Mouse (Mus musculus) thymus, postnatal 25 days (tissue): ENCODE results near the gene Fam208b.
"Not testable (repeated sequence)": the region's sequence is repeated elsewhere in the genome, so short reads cannot be mapped to it uniquely, and the experiment has no call there.

Experiments
- DNase-seq: peaks from one replicate; pipeline ENCODE4 v3.0.0; 2022

Fam208b gene

DNA sequence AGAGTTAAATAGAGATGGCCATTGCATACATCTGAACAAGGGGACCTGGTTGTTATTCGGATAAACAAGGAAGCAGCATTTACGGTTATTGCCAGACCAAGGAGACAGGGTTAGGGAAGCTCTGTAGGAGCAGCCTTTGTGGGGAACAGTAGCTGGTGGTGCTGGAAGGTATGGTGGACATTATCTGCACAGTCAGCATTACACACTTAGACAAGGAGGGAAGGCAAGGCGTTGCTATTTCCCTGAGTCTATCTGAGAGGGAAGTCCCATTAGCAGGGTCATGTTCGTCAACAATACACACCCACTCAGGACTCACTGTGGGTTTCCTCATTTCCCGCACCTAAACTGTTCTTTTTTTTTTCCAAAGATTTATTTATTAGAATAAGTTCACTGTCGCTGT is 63.1 kb downstream of the Fam208b start:
- no peak for DNase-seq

DNA sequence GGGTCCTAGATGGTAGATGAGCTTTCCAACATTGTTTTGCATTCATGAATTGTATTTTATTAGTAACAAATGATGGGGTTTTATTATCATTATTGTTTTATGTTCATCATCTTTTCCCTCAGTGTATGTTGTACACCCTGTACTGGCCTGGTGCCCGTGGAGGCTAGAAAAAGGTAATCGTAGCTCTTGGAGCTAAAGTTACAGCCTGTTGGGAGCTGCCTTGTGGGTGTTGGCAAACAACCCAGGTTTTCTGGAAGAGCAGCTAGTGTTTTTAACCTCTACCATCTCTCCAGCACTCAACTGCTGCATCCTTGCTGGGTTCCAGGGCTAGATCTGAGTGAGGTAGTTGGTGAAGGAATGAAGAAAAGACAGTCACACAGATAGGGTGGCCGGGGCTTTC is 63.5 kb downstream of the Fam208b start:
- no peak for DNase-seq

DNA sequence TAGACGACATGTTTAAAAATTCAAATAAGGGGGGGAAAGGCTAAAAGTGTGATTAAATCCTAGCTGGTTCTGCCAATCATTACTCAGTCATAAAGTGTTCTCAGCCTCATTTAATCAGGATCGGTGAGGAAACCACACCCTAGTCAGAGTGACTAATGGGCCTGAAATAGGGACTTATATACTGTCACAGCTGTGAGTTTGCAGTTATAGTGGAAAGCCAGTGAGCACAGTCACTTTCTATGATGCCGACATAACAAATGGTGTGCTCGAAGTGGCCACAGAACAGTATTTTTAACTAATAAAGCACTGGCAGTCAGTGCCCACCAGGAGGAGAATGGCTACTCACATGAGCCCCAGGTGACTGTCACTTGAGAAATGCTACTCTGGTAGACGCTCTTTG is 66.0 kb downstream of the Fam208b start:
- no peak for DNase-seq

DNA sequence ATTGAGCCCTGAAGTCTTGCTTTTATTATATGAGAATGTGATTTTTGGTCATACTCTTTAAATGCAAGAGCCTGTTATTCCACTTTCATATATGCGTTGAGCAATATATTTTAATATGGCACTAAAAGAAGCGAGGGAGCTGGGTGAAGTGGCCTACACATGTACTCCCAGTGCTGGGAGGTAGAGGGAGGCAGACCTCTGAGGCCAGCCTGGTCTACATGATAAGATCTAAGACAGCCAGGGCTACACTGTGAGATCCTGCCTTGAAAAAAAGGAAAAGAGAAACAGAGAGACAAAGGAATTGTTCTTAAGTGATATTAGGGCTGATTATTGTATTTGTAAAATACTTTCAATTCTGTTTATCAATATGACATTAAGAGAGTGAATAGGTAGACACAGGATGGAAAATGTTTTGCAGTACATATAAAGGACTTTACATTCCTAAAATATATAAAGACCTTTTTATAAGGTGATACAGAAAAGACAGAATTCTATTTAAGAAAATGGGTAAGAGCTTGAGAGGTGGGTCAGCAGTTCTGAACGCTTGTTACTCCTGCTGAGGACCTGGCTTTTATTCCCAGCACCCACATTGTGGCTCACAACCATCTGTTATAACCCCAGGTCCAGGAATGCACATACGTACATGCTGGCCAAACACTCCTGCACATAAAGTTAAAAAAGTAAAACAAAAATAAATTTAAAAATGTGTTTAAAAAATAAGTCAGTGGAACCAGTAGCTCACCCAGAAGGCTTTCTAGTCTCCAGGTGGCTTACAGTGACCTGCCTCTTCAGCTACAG is 66.6 kb downstream of the Fam208b start:
- no peak for DNase-seq

DNA sequence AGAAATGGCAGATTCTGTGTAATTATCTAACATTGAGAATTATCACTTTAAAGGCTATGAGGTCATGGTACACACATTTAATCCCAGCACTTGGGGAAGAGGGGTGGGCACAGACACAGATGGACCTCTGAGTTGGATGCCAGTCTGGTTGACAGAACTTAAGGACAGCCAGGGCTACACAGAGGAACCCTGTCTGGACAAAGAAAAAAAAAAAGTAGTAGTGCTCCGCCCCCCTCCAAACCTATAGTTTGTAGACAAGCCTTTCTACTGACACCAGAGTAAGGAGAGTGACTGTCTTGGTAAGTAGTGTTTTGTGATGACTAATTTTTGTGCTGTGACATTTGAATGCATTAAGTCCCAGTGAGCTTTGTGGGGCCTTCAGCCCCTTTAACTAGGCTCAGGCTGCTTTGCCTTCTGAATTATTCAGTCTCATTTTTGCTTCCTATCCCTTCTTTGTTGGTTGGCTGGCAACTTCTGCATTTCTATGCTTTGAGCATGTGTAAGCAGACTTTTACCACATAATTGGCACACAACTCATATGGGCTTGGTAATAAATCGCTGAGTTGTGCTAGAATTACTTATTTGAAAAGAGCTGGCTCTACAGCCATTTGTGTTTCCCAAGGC is 69.6 kb downstream of the Fam208b start:
- no peak for DNase-seq

DNA sequence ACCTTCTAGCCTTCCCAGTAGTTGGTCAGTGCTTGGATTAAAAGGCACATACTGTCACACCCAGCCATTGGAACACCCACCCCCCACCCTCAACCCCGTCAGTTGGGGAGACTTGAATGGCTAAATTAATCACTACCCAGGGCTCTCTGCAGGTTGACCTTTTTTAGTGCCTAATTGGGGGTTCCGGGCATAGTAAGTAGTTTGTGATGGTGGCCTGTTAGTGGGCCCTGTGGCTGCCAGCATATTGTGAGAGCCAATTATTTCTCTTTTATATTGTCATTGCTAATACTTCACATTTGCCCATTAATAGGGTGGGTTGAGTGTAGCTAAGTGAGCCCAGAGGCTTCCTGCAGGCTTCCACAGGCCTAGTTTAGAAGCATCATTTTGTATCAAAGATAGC is 70.7 kb downstream of the Fam208b start:
- DNase-seq: no peak

DNA sequence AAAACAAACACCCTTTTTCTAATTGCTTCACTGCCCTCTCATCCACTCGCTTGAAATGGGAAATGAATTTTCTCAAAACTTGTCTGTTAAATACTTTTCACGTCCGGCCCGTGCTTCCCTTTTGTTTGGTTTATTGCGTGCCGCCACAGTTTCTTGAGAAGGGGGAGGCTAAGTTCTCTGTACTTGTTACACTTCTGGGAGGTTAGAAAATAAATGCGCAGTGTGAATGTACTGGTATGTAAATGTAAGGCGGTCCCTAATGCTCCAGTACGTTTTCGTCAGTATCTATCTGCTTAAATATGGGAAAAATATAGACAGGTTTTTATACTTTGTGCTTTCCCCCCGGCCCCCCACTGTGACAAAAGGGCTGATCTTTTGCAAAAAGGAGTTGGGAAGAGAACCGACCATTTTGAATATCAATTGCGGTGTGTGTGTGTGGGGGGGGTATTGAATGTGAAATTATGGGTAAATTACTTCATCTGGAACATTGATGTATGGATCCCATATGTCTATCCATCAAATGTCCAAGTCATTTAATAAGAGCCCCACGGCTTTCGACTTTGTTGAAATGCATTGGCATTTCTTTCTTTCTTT is 71.8 kb downstream of the Fam208b start:
- DNase-seq: peak; percentile 28

DNA sequence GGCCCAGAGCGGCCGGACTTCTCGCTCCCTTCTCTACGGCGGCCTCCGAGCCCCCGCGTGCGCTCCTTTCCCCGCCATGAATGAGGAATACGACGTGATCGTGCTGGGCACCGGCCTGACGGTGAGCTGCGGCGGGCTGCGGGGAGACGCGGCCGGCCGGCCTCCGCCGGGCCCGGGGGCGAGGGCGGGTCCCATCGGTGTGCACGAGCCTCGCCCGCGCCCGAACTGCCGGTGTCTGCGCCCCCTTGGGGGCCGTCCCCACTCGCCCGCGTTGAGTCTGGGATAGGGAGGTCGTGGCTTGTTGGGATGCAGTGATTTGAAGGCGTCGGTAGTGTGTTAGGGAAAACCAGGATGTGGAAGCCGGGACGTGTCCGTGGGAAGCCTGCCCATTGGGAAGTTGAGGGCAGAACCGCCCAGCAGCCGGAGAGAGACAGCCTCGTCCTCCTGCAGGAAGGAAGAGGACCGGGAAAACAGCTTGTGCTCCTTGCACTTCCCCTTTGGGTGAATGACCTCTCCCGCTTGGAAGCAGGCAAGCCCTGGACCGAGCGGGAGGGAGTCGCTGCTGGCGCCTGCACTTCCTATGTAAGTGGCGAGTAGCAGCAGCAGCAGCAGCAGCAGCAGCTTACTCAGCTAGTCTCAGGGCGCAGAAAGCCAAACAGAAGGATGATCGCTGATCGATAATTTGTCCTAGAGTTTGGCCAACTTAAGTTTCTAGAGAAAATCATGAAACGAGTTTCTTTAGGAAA is 72.5 kb downstream of the Fam208b start:
- peak; percentile 45 for DNase-seq

DNA sequence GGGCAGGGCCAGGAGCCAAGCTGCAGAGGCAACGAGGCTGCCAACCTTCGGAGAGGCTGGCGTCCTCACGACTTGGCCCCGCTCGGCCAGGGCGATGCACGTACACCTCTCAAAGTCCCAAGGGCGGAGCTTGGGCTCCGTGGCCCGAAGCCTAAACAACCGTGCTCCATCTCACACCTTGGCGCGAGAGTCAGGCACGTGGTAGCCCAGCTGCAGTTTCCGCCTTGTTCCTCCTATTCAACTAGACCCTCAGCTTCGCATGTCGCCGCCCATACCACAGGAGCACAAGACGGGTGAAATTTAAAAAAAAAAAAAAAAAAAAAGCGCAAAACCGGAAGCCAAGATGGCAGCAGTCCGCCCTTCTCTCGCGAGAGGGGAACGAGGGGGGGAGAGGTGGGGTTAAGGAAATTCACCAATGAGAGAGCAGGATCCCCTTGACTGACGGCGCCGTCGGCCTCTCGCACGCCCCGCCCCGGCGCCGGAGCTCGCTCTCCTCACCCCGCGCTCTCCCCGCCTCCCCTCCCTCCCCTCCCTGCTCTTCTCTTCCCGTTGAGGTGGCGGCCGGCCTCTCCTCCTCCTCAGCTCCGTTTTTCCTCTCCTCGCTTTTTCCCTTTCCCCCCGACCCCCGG is 73.2 kb downstream of the Fam208b start, which contains the start of gene Gdi2:
Gene Gdi2 (plus strand): TSS at position 470 of the 629 bp plus-strand sequence.
- DNase-seq: peak; percentile 96

DNA sequence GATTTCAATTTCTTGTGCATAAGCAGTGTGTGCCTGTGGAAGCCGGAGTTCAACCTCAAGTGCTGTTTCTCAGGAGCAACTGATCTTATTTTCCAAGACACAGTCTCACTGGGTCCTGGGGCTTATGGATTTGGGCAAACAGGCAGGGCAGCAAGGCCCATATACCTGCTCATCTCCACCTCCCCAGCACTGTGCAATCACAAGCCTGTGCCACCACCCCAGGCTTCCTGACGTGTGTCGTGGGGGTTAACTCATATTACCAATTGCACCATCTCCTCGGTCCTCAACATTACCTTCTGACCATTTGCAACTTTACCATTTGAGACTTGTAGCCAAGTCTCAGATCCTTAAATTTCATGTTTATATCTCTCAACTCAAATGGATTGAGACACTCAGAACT is 76.8 kb downstream of the Fam208b start:
- no peak for DNase-seq

DNA sequence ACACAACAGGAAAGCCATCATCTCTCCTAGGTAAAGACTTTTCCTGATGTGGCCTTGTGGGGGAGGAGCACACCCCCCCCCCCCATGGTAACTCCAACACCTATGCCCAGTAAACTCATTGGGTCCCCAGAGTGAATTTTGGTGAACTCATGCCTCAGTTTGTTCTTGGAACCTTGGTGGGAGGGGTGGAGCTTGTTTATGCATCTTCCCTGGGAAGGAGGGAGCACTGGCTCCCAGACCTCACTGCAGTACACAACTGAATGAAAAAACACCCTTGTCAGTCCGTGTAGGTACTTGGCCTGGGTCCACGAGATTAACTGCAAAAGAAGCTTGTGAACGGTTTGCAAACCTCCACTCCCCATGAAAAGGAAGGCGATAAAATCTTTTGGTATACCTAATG is 78.5 kb downstream of the Fam208b start:
- DNase-seq: no peak

DNA sequence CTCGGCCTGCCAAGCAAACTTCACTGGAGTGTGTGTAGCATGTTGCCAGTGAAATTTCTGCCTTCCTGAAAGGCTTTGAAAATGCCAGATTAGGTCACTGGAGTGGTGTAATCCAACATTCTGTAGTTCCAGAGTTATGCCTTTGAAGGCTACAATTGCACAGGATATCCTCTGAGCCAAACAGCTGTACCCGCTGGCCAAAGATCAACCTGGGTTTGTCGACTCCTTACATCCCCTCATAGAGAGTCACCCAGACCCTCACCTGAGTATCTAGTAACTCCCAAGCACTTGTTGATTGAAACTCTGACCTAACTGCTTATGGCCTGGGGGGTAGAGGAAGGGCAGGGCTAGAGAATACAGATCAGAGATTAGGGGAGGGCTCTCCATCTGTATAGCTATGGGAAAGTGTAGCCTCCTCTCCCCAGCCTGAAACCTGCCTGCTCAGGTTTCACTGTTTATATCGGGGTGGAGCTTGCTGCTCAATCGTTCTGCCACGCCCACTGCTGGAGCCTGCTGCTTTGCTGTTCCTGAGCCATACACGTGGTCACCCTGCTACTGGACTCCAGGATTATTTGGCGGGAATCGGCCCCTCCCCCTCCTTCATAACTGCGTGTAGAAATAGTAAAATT is 79.1 kb downstream of the Fam208b start:
- DNase-seq: no peak

DNA sequence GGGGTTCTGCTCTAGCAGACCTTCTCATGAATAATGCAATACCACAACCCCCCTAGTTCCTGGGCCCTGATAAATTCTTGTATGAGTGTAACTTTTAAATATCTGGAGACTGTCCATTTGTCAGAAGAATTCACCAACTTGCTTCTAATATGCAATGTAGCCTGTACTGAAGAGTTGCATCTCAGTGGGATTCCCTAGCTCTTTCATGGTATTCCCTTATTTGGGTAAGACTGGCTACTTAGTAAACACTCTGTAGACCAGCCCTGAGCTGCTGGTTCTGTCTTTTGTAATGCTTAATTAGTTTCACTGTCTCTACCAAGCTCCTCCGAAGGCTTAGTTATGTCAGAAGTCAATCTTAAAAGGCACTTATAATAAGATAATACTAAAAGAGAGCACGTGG is 79.7 kb downstream of the Fam208b start:
- not testable (repeated sequence) for DNase-seq

DNA sequence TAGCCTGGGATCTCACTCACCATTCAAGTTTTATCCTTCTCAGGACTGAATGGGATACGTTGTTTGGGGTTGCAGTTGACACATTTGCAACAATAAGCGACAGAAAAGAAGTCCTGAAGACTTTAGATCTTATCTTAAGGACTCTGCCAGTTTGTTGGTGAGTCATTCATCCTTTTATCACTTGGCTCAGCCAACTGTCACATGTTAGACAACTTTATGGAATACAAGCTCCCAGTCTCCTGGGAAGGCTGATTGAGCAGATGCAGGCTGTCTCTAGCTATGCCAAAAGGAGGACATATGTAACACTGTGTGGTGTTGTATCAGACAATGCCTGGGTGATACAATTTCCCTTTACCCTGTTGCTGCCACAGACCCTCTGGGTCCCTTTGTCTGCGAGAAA is 80.5 kb downstream of the Fam208b start:
- DNase-seq: no peak

DNA sequence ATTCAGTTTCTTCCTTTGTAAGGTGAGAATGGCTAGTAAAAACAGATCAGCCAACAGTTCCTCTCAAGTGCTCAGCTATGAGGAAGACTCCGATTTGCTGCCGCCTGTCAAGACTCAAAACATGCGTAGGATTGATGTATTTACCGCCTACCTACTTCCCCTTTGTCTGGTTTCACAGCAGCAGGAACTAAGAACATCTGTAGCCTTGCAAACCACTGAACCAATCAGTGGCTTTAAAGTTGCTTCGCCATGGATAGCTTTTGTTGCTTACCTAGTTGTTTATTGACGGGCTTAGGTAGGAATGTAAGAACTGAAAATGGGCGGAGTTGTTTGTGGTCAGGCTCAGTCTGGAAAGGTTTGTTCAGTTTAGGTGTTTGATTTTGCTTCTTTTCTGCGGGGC is 84.6 kb downstream of the Fam208b start:
- DNase-seq: peak; percentile 42

DNA sequence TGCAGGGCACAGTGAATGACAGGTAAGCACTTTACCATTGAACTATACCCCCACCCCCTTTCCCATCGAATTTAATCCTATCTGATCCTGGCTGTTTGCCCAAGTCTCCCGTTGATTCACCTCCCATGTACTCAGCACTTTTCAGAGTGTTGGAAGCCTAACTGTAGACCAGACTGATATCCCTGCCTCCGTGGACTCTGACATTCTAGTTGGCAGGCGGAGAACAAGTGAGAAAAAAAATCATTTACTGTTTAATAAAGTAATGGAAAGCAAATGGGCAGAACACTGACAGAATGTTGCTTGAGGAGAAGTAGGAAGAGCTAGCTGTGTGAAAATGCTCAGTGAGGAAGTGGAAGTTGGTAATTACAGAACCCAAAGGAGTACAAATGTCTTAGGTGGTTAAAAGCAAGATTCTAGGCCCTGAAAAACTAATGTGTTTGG is 85.3 kb downstream of the Fam208b start:
- DNase-seq: no peak

DNA sequence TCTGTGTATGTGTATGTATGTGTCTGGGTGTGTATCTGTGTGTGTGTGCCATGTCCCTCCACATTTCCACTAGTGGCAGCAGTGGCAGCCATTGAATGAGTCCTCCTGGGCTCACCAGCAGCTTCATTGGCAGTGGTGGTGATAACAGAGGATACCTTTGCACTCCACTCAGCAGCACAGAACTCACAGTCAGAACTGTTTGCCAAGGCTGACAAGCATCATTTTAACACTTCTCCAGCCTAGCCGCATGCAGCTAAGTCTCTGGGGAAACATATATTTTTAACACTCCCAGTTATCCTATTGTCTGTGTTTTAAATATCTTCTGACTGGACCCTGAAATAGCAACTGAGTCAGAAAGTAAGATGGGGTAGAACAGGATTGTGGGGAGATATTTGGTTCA is 87.0 kb downstream of the Fam208b start:
- DNase-seq: no peak

DNA sequence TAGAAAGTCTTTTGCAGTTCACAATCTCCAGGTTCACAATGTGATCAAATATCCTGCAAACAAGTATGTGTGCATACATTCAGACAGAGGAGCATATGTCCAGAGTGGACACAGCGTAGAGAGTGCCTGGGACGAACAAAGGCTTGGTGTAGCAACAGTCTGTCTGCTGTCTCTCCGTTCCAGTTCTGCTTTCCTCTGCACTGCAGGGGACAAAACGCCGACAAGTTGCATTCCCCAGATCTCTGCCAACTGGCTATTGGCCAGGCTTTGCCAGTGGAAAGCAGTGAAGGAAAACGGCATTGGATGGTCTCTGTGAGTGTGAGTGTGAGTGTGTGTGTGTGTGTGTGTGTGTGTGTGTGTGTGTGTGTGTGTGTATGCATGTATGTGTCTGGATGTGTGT is 87.4 kb downstream of the Fam208b start:
- no peak for DNase-seq

DNA sequence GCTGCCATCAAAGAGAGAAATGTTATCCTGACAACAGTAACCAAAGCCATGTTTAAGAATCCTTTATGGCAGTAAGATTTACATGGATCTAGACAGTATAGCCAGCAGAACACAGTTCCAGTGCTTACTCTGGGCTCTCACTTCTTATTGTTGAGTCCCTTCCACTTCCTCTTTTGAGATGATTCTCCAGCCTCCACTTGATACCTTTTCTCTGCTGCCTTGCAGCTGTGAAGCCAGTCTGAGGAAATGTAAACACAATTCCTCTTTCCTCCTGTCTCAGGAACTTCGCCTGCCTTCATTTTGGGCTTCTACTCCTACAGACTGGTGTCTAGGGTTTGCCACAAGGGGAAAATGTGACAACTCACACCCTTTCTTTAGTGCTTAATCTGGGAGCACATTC is 90.9 kb downstream of the Fam208b start:
- DNase-seq: not testable (repeated sequence)

DNA sequence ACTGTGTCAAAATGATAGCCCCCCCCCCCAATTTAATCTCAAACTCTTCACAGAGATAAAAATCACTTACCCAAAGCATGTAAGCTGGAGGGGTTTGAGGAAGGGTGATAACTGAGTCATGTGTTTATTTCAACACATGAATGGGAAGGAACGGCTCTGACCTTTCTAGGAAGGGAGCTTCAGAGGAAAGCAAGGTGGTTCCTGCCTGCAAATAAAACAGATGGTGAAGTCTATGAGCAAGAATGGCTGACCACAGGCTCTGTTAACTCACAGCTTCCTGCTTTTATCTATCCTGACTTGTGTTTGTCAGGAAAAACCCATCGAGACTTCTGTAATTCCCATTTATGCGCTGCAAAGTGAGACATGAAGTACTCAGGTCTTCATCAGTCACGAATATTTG is 91.6 kb downstream of the Fam208b start:
- DNase-seq: not testable (repeated sequence)
